Mouse (Mus musculus): ENCODE measurements at regions not wholly inside any gene's neighbourhood (a gene's known extent, or its start where the extent isn't known, plus 50 kb on each side); places are given as distances from the start of the nearest gene placed in this dataset.
"Not testable (repeated sequence)": the region's sequence is repeated elsewhere in the genome, so short reads cannot be mapped to it uniquely, and the experiment has no call there.

DNA sequence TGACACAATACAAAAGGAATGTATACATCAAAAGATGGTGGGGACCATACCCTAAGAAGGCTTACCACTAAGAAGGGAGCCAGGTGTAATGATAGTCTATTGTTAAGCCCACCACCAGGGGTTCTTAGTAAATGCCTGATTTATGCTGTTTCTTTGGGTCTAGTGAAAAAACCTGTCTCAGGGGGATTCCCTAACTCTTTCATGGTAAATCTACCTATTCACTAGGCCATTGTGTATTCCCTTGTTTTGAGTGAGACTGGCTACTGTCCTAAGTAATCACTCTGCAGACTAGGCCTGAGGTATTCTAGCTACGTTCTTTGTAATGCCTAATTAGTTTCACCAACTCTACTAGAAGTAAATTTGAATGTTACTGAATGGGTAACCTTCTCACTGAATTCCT lies 161.3 kb downstream of the Lyplal1 start:
- not testable (repeated sequence) for TF ChIP-seq CTCF (conservative IDR thresholded peaks at IDR 0.05; ENCODE audit: insufficient read depth, insufficient read length, low read depth, low read length); POLR2A (IDR thresholded peaks at IDR 0.05; ENCODE audit: low read depth, low read length)

Measured in kidney, adult 2 months (tissue).